Mouse (Mus musculus) layer of hippocampus, adult 9-10 months (tissue): ENCODE measurements around the gene Kcnd1.

ENCODE experiments used
- DNase-seq: peaks from one replicate; pipeline ENCODE4 v3.0.0; 2022; ENCODE audit warnings: low spot score

Gene Kcnd1

GRCm38 (mm10) chrX:7859191-7859753, 37.2 kb downstream of the Kcnd1 start:
- DNase-seq = no peak

DNA sequence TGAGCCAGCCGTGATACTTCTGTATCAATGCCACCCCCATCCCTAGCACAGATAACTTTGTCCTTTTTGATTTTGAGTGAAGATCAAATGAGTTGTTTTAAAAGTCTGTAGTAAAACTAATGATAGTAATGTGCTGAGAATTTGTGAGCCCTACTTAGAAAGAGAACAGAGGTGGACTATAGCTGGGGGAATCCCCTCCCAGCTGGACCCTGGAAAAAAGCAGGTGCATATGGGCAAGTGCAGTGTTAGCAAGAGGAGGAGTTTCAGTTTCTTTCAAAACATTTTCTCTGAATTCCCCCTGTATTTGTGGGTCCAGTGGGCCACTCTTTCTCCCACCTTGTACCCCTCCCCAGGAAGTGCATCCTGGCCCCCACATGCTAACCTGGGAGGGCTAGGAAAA, 41.1 kb downstream of the Kcnd1 start:
- DNase-seq = no peak

DNA sequence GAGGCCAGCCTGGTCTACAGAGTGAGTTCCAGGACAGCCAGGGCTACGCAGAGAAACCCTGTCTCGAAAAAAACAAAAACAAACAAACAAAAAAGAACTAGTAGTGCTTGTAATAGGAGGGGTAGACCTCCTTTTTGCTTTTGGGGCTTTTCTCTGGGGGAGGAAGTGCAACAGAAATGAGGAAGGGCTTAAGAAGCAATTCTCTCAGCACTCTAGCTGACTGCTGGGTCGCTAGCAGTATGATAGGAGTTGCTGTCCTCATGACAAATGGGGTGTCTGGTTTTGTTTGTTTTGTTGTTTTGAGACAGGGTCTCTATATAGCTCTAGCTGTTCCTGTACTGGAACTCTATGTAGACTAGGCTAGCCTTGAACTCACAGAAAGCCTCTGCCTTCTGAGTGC, 42.5 kb downstream of the Kcnd1 start:
- no peak for DNase-seq

- DNase-seq = no peak
Observed at GRCm38 (mm10) chrX:7865343-7865742, 43.3 kb downstream of the Kcnd1 start.

DNA sequence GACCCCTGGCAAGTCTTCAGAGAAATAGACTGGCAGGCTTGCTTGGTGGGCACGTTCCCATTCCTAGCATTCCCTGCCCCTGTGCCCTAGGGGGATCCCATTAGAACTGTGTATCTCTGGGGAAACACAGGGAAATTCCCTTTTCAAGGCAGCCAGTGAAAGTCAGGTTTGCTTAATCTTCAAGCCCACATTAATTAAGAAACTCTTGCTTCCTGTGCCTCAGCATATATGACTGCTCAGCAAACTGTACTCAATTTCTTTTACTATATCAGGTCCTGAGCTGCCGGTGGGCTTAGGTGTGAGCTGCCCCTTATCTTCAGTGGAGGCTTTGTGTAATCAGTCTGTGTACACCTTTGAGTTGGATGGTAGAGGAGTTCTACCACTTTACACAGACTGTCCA, 43.7 kb downstream of the Kcnd1 start:
- no peak for DNase-seq

- no peak for DNase-seq
Observed at GRCm38 (mm10) chrX:7867141-7867540, 45.1 kb downstream of the Kcnd1 start.

GRCm38 (mm10) chrX:7868506-7868905, 46.4 kb downstream of the Kcnd1 start:
- no peak for DNase-seq

DNA sequence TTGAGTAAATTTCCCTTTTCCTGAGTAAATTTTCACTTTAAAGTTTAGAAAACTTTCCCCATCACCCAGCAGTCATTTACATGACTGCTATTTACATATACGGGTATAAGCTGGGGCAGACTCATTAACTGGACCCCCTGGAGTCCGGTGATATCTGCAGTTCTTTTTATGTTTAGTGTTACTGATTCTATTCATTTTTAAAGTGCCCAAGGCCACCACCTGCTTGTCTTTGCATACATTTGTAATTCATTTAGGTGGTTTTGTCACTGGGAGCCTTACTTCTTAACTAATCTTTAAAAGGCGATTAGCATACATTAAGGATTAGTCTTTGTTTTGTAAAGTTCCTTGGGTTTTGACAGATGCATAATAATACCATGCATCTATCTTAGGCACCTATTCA, 47.7 kb downstream of the Kcnd1 start:
- no peak for DNase-seq

DNA sequence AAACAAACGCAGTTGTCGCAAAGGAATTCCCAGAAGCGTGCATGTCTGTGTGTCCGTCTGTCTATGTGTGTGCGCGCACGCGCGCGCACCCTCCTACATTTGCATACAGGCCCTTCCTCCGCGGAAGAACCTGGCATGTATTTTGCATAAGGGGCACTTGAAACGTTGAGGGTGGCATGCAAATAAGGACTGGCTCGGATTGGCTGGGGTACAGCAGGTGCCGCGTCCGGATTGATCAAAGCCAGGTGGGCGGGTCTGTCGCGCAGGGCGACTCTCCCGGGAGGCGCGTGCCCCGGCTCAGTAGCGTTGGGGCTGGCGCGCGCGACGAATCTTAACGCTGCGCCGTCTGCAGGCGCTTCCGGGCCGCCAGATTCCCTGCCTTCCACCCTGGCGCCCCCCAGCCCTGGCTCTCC, 55.9 kb downstream of the Kcnd1 start, which contains the start of gene Pim2:
Pim2 (plus strand) TSS at position 256 of the 413 bp plus-strand sequence.
- peak; percentile 52 for DNase-seq

GRCm38 (mm10) chrX:7878495-7878894, 56.4 kb downstream of the Kcnd1 start:
- no peak for DNase-seq

- no peak for DNase-seq
Observed at GRCm38 (mm10) chrX:7879819-7880218, 57.7 kb downstream of the Kcnd1 start.

- peak; percentile 71 for DNase-seq
Observed at GRCm38 (mm10) chrX:7883841-7884567, 61.9 kb downstream of the Kcnd1 start, which contains the start of gene Slc35a2. Gene Slc35a2, plus strand, starts transcription at chrX:7884028.
